Mouse (Mus musculus): ENCODE data around the gene Map6. TPM values are rescaled to one million over a fixed set of nuclear protein-coding genes. Genes with fewer than 3 reads are reported as not detected.
"Not testable (repeated sequence)": the region's sequence is repeated elsewhere in the genome, so short reads cannot be mapped to it uniquely, and the experiment has no call there.

Gene Map6
- polyA plus RNA-seq, 1 experiment = not detected

- peaks cover 21% of the 10 kb centered on the region for H3K27me3 ChIP-seq (ENCODE audit: control insufficient read depth)
- no peak for TF ChIP-seq GATA1 (IDR thresholded peaks at IDR 0.05; ENCODE audit: low read length)
- no peak for TF ChIP-seq TAL1 (IDR thresholded peaks at IDR 0.05; ENCODE audit: low read length)
- H3K36me3 ChIP-seq (ENCODE audit: control insufficient read depth) = no peaks in the 10 kb centered on the region
- peaks cover 2% of the 10 kb centered on the region for H3K4me1 ChIP-seq (ENCODE audit: control insufficient read depth)
- no peak overlapping the region for H3K4me3 ChIP-seq (replicated peaks)
- no peaks in the 10 kb centered on the region for H3K9me3 ChIP-seq (ENCODE audit: control insufficient read depth, low read length)
Measured at GRCm38 (mm10) chr7:99355731-99356131, 88.5 kb downstream of the Map6 start.

- Histone ChIP-seq H3K9me3 (ENCODE audit: control insufficient read depth, low read length) (no peaks in the 10 kb centered on the region), H3K36me3 (ENCODE audit: control insufficient read depth) (no peaks in the 10 kb centered on the region), H3K27me3 (ENCODE audit: control insufficient read depth) (peaks cover 21% of the 10 kb centered on the region), H3K4me3 (replicated peaks) (no peak overlapping the region), H3K4me1 (ENCODE audit: control insufficient read depth) (peaks cover 2% of the 10 kb centered on the region)
- no peak for TF ChIP-seq GATA1 (IDR thresholded peaks at IDR 0.05; ENCODE audit: low read length)
Measured at GRCm38 (mm10) chr7:99356244-99356930, 89.1 kb downstream of the Map6 start.

GRCm38 (mm10) chr7:99357201-99357600 lies 90.0 kb downstream of the Map6 start:
- H3K4me1 ChIP-seq (ENCODE audit: control insufficient read depth) = peaks cover 2% of the 10 kb centered on the region
- H3K27me3 ChIP-seq (ENCODE audit: control insufficient read depth) = peaks cover 19% of the 10 kb centered on the region
- TF ChIP-seq TAL1 (IDR thresholded peaks at IDR 0.05; ENCODE audit: low read length) (no peak), GATA1 (IDR thresholded peaks at IDR 0.05; ENCODE audit: low read length) (no peak)
- H3K36me3 ChIP-seq (ENCODE audit: control insufficient read depth) = no peaks in the 10 kb centered on the region
- H3K9me3 ChIP-seq (ENCODE audit: control insufficient read depth, low read length) = no peaks in the 10 kb centered on the region
- H3K4me3 ChIP-seq (replicated peaks) = no peak overlapping the region

GRCm38 (mm10) chr7:99358371-99358770 lies 91.1 kb downstream of the Map6 start:
- Histone ChIP-seq H3K27me3 (ENCODE audit: control insufficient read depth) (peaks cover 7% of the 10 kb centered on the region), H3K4me3 (replicated peaks) (no peak overlapping the region), H3K36me3 (ENCODE audit: control insufficient read depth) (no peaks in the 10 kb centered on the region), H3K4me1 (ENCODE audit: control insufficient read depth) (peaks cover 2% of the 10 kb centered on the region), H3K9me3 (ENCODE audit: control insufficient read depth, low read length) (no peaks in the 10 kb centered on the region)
- TF ChIP-seq GATA1 (IDR thresholded peaks at IDR 0.05; ENCODE audit: low read length) = no peak
- no peak for TF ChIP-seq TAL1 (IDR thresholded peaks at IDR 0.05; ENCODE audit: low read length)

GRCm38 (mm10) chr7:99360021-99360802 lies 93.0 kb downstream of the Map6 start:
- Histone ChIP-seq H3K36me3 (ENCODE audit: control insufficient read depth) (no peaks in the 10 kb centered on the region), H3K27me3 (ENCODE audit: control insufficient read depth) (no peaks in the 10 kb centered on the region), H3K9me3 (ENCODE audit: control insufficient read depth, low read length) (no peaks in the 10 kb centered on the region), H3K4me1 (ENCODE audit: control insufficient read depth) (no peaks in the 10 kb centered on the region), H3K4me3 (replicated peaks) (no peak overlapping the region)
- TF ChIP-seq TAL1 (IDR thresholded peaks at IDR 0.05; ENCODE audit: low read length) (no peak), GATA1 (IDR thresholded peaks at IDR 0.05; ENCODE audit: low read length) (no peak)

GRCm38 (mm10) chr7:99360803-99361414 lies 93.7 kb downstream of the Map6 start:
- Histone ChIP-seq H3K27me3 (ENCODE audit: control insufficient read depth) (no peaks in the 10 kb centered on the region), H3K9me3 (ENCODE audit: control insufficient read depth, low read length) (no peaks in the 10 kb centered on the region)
- TF ChIP-seq TAL1 (IDR thresholded peaks at IDR 0.05; ENCODE audit: low read length) = no peak
- no peak for TF ChIP-seq GATA1 (IDR thresholded peaks at IDR 0.05; ENCODE audit: low read length)

GRCm38 (mm10) chr7:99362137-99362536 lies 94.9 kb downstream of the Map6 start:
- no peaks in the 10 kb centered on the region for H3K27me3 ChIP-seq (ENCODE audit: control insufficient read depth)

More at GRCm38 (mm10) chr7:99360803-99361414, 93.7 kb downstream of the Map6 start:
- H3K4me1 ChIP-seq (ENCODE audit: control insufficient read depth) = no peaks in the 10 kb centered on the region
- H3K36me3 ChIP-seq (ENCODE audit: control insufficient read depth) = no peaks in the 10 kb centered on the region
- H3K4me3 ChIP-seq (replicated peaks) = no peak overlapping the region

GRCm38 (mm10) chr7:99365069-99365468 lies 97.8 kb downstream of the Map6 start:
- Histone ChIP-seq H3K36me3 (ENCODE audit: control insufficient read depth) (no peaks in the 10 kb centered on the region), H3K4me3 (replicated peaks) (no peak overlapping the region), H3K9me3 (ENCODE audit: control insufficient read depth, low read length) (no peaks in the 10 kb centered on the region), H3K27me3 (ENCODE audit: control insufficient read depth) (no peaks in the 10 kb centered on the region), H3K4me1 (ENCODE audit: control insufficient read depth) (no peaks in the 10 kb centered on the region)
- TF ChIP-seq TAL1 (IDR thresholded peaks at IDR 0.05; ENCODE audit: low read length) (no peak), GATA1 (IDR thresholded peaks at IDR 0.05; ENCODE audit: low read length) (no peak)

More at GRCm38 (mm10) chr7:99362137-99362536, 94.9 kb downstream of the Map6 start:
- Histone ChIP-seq H3K36me3 (ENCODE audit: control insufficient read depth) (no peaks in the 10 kb centered on the region), H3K4me3 (replicated peaks) (no peak overlapping the region), H3K4me1 (ENCODE audit: control insufficient read depth) (no peaks in the 10 kb centered on the region), H3K9me3 (ENCODE audit: control insufficient read depth, low read length) (no peaks in the 10 kb centered on the region)
- TF ChIP-seq TAL1 (IDR thresholded peaks at IDR 0.05; ENCODE audit: low read length) (no peak), GATA1 (IDR thresholded peaks at IDR 0.05; ENCODE audit: low read length) (no peak)

GRCm38 (mm10) chr7:99366716-99367115 lies 99.5 kb downstream of the Map6 start:
- TF ChIP-seq GATA1 (IDR thresholded peaks at IDR 0.05; ENCODE audit: low read length) (no peak), TAL1 (IDR thresholded peaks at IDR 0.05; ENCODE audit: low read length) (no peak)
- H3K4me3 ChIP-seq (replicated peaks) = no peak overlapping the region
- no peaks in the 10 kb centered on the region for H3K36me3 ChIP-seq (ENCODE audit: control insufficient read depth)
- H3K27me3 ChIP-seq (ENCODE audit: control insufficient read depth) = 0 out of 2 replicates have a peak, but pooled peaks cover 2% of the 10 kb centered on the region
- no peaks in the 10 kb centered on the region for H3K4me1 ChIP-seq (ENCODE audit: control insufficient read depth)
- H3K9me3 ChIP-seq (ENCODE audit: control insufficient read depth, low read length) = no peaks in the 10 kb centered on the region

GRCm38 (mm10) chr7:99374325-99374724 lies 107.1 kb downstream of the Map6 start:
- H3K36me3 ChIP-seq (ENCODE audit: control insufficient read depth); H3K4me1 ChIP-seq (ENCODE audit: control insufficient read depth); H3K4me3 ChIP-seq (replicated peaks); H3K9me3 ChIP-seq (ENCODE audit: control insufficient read depth, low read length): not testable (repeated sequence)
- peaks cover 16% of the 10 kb centered on the region for H3K27me3 ChIP-seq (ENCODE audit: control insufficient read depth)

Measured in erythroblast, embryonic 14.5 days (primary cell).